In the genomic region with DNA sequence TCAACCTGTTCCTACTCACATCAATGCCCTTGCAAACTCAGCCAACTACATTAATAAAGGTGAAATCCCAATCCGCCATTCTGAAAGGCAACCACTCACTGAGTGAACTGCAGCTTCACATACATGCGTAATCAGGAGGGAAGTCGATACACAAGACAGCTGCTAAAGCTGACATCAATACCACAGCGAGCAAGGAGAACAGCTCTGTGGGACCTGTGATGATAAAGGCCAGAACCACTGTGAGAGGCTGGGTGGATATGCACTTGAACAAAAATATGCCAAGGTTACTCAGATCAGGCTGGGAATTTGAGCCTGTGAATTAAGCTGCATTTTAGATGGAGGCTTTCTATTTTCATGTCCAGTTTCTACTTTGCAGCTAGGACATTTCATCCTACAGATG, we compare ENCODE assay signal across 27 mouse cellular contexts.
DNase-seq lines count a peak whose midpoint lies in the region; ATAC-seq lines count a peak whose summit lies in the region.
"Had no signal": no experiment of that assay in that cellular context is flagged by ENCODE, and none has a peak within 500 bp of the region (broad histone marks: within the 10 kb centered on the region; RNA-seq: fewer than 3 reads in every experiment).

No protein-coding gene starts in this region.

- H3K9ac ChIP-seq in heart, embryonic 13.5 days = no peak overlapping the region
- H3K9ac ChIP-seq in heart, embryonic 16.5 days (ENCODE audit: low read length) = no peak overlapping the region
- H3K9ac ChIP-seq: embryonic facial prominence, embryonic 12.5 days; forebrain, embryonic 12.5 days; forebrain, embryonic 15.5 days; hindbrain, embryonic 14.5 days had no signal

- no peak for ATAC-seq in heart, embryonic 13.5 days (ENCODE audit: extremely low read depth, insufficient number of reproducible peaks, low FRiP score, low TSS enrichment)
- peak; percentile 52; the same call in 1 of the 2 replicates for ATAC-seq in heart, embryonic 16.5 days (replicated peaks; ENCODE audit: extremely low read depth, insufficient read depth, low FRiP score)
- ATAC-seq: forebrain, embryonic 15.5 days; hindbrain, postnatal 0 days; inflammation-experienced regulatory T-cells, adult 6 months; intestine, embryonic 16.5 days; Patski had no signal

- H3K27ac ChIP-seq in heart, embryonic 13.5 days (replicated peaks) = peak overlapping the region; percentile 56
- H3K27ac ChIP-seq in heart, embryonic 16.5 days (ENCODE audit: low read length) = no peak overlapping the region
- H3K27ac ChIP-seq: embryonic facial prominence, embryonic 12.5 days; forebrain, embryonic 12.5 days; forebrain, embryonic 15.5 days; hindbrain, embryonic 14.5 days; hindbrain, postnatal 0 days had no signal

- no peak overlapping the region for H3K4me3 ChIP-seq in heart, embryonic 13.5 days
- no peak overlapping the region for H3K4me3 ChIP-seq in heart, embryonic 16.5 days (ENCODE audit: low read length)
- H3K4me3 ChIP-seq: embryonic facial prominence, embryonic 12.5 days; erythroblast, embryonic 14.5 days; forebrain, embryonic 12.5 days; forebrain, embryonic 15.5 days had no signal

- H3K27me3 ChIP-seq in heart, embryonic 13.5 days (replicated peaks) = no peaks in the 10 kb centered on the region
- no peaks in the 10 kb centered on the region for H3K27me3 ChIP-seq in heart, embryonic 16.5 days (ENCODE audit: control insufficient read depth, insufficient read depth, low read length)
- H3K27me3 ChIP-seq: CH12.LX; embryonic facial prominence, embryonic 12.5 days; forebrain, embryonic 12.5 days; forebrain, embryonic 15.5 days; Patski had no signal

- peak overlapping the region; percentile 16; the same call in 1 of the 2 replicates for H3K4me2 ChIP-seq in heart, embryonic 13.5 days
- no peak overlapping the region for H3K4me2 ChIP-seq in heart, embryonic 16.5 days (ENCODE audit: low read depth, low read length)
- H3K4me2 ChIP-seq: embryonic facial prominence, embryonic 12.5 days; forebrain, embryonic 12.5 days; forebrain, embryonic 15.5 days; hindbrain, embryonic 14.5 days had no signal

- intact Hi-C loops in heart, postnatal 14 days (cut with DNase I) = no loop called here

- whole genome bisulfite sequencing in heart, embryonic 13.5 days = 28% methylated on average over 4 of the region's 4 CpGs
- 31% methylated on average over 4 of the region's 4 CpGs for WGBS in heart, embryonic 16.5 days

- H3K9me3 ChIP-seq in heart, embryonic 13.5 days = no peaks in the 10 kb centered on the region
- no peaks in the 10 kb centered on the region for H3K9me3 ChIP-seq in heart, embryonic 16.5 days (replicated peaks; ENCODE audit: control insufficient read depth, low read length)
- H3K9me3 ChIP-seq: embryonic facial prominence, embryonic 12.5 days; forebrain, embryonic 12.5 days; forebrain, embryonic 15.5 days; G1E had no signal

- H3K36me3 ChIP-seq in heart, embryonic 13.5 days = no peaks in the 10 kb centered on the region
- no peaks in the 10 kb centered on the region for H3K36me3 ChIP-seq in heart, embryonic 16.5 days (ENCODE audit: control insufficient read depth, insufficient read depth)
- H3K36me3 ChIP-seq: embryonic facial prominence, embryonic 12.5 days; forebrain, embryonic 12.5 days; forebrain, embryonic 15.5 days; G1E had no signal

- peaks cover 48% of the 10 kb centered on the region for H3K4me1 ChIP-seq in heart, embryonic 13.5 days
- peaks cover 22% of the 10 kb centered on the region for H3K4me1 ChIP-seq in heart, embryonic 16.5 days (ENCODE audit: control insufficient read depth, insufficient read depth, low read length)

- peak; percentile 45 for DNase-seq in heart, adult 11 months
- DNase-seq in heart, adult 18-20 months = no peak
- DNase-seq in heart, adult 9 months (ENCODE audit: low spot score in 2 of 2) = no peak
- DNase-seq in heart, postnatal 14 days = no peak
- DNase-seq: adrenal gland, postnatal 10 days; adrenal gland, postnatal 36 days; B cell, adult 2 months; cerebellum, adult 18-20 months; cerebellum, adult 9-10 months; cerebellum, postnatal 14 days; gastrocnemius, postnatal 25 days; heart, postnatal 10 days; kidney, adult 18-20 months; kidney, adult 9 months had no signal
